Mouse (Mus musculus): ENCODE measurements around the gene Wdr5.
A peak's percentile ranks its signal among the peaks of the same experiment; 100 is the strongest.

The Wdr5 gene

DNA sequence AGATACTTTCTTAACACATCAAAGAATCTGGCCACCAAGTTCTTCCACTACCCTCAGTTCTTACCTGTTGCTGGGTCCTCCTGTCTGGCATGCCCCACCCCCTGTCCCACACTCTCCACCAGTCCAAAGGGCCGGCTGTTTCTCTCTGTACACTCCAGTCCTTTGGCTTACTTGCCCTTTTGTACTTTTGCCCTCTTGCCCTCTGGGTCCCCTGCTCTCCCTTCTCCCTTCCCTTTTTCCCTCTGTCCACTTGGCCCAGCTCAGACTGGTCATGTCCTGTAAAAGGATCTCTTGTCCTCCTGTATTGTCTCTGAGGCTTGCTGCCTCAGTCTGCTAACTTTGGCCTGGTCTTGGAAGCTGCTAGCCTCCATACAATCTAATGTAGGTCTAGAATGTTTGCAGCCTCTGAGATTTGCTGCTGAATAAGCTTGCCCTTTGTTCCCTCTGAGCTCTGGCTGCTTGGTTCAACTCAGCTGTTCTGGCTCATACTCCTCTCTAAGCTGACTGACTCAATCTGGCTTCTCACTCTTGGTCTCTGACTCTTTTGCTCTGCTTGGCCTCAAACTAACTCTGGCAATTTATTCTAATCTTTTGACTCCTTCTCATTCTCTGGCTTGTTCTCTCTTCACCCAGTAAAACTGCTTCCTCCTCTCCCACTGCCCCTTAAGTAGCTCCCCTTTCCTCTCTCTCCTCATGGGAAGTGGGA, 33.9 kb downstream of the Wdr5 start:
- no peak for DNase-seq (ENCODE audit: low read depth, low spot score)

GRCm38 (mm10) chr2:27552620-27553287, 37.8 kb downstream of the Wdr5 start:
- peak; percentile 67 for DNase-seq (ENCODE audit: low read depth, low spot score)

DNA sequence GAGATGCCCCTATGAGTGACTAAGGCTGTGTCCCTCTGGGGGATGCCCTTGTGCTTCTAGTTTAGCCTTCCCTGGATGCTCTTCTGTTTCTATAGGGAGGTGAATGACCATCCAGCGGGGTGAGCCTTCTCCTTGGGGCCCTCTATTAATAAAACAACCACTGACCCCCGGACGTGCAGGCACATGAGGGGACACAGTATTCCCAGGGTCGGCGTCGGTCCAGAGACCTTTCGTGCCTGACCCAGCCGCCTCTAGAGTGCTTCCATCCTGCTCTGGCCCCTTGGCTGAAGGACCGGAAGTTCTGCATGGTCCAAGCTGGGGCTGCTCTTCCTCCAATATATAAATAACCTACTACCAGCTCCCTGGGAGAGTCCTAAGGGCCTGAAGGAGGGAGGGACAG, 39.4 kb downstream of the Wdr5 start:
- DNase-seq (ENCODE audit: low read depth, low spot score): no peak

DNA sequence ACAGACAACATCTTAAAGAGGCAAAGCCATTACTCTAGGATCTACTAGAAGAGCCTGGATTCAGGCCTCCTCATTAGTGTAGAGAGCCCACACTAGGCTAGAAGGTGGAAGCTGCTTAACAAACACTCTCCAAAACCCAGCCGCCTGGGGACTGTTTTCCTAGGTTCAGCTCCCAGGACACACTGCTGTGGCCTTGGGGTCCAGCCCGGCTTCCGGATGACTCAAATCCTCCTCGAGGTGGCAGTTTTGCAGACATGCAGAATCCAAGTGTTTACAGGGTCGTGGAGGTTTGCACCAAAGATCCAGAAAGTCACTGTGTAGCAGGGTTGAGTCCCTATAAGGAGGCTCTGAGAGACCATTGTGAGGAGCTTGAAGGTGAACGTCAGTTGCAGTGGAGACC, 42.0 kb downstream of the Wdr5 start:
- no peak for DNase-seq (ENCODE audit: low read depth, low spot score)

- DNase-seq (ENCODE audit: low read depth, low spot score): no peak
These were observed 45.8 kb downstream of the Wdr5 start for GRCm38 (mm10) chr2:27560708-27561123.

- DNase-seq (ENCODE audit: low read depth, low spot score): no peak
These were observed 46.2 kb downstream of the Wdr5 start for GRCm38 (mm10) chr2:27561159-27561558.

DNA sequence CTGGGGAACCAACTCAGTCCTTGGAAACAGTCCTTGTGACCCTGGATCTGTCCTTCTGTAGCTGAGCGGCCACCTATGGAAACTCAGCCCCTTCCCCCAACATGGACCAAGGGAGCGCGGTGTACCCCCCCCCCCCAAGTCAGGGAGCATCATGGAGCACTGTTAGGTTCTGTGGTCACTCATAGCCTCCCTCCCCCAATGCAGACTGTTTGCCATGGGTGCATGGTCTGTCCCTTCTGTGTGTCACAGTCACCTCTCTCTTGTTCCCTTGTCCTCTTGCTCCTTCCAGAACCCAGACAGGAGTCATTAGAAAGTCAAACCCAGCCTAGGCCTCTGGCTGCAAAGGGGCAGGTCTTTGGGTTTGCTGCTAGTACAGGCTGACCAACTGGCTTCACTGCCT, 46.9 kb downstream of the Wdr5 start:
- DNase-seq (ENCODE audit: low read depth, low spot score): no peak

DNA sequence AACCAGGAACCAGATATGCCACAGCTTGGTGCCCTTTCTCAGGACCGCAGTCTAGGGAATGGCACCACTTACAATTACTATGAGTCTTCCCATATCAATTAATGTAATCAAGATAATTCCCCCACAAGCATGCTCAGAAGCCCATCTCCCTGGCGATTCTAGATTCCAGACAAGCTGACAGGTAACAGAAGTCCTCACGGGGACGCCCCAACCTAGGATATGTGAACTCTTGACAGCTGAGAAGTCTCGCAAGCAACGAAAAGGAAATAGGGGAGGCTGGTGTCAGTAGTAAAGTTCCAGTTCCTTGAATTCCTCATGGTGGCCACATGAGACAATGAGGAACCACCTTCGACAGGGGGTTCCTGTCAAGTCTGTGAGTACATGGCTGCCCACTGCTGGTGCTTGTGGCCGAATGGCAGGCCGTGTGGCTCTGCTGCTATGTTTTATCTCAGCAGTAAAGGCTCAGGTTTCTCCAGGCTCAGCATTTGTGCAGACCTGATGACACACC, 48.7 kb downstream of the Wdr5 start:
- no peak for DNase-seq (ENCODE audit: low read depth, low spot score)

DNA sequence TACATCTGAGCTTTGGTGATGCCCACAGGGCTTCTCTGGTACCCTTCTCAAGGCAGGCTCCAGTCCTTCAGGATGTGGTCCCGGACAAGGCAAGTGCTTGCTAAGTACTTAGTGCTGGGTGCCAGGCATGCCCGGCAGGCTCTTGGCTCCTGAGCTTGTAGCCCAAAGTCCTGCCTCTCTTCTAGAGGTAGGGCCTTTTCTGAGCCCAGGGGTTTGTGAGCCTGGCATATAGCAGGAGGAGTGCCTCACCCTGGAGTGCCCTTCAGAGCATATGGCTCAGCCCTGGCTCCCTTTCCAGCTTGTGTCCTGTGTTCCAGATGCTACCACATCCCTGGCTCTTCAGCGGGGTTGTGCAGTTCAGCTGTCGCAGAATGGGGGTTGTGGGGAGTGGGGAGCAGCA, 49.7 kb downstream of the Wdr5 start:
- DNase-seq (ENCODE audit: low read depth, low spot score): no peak

DNA sequence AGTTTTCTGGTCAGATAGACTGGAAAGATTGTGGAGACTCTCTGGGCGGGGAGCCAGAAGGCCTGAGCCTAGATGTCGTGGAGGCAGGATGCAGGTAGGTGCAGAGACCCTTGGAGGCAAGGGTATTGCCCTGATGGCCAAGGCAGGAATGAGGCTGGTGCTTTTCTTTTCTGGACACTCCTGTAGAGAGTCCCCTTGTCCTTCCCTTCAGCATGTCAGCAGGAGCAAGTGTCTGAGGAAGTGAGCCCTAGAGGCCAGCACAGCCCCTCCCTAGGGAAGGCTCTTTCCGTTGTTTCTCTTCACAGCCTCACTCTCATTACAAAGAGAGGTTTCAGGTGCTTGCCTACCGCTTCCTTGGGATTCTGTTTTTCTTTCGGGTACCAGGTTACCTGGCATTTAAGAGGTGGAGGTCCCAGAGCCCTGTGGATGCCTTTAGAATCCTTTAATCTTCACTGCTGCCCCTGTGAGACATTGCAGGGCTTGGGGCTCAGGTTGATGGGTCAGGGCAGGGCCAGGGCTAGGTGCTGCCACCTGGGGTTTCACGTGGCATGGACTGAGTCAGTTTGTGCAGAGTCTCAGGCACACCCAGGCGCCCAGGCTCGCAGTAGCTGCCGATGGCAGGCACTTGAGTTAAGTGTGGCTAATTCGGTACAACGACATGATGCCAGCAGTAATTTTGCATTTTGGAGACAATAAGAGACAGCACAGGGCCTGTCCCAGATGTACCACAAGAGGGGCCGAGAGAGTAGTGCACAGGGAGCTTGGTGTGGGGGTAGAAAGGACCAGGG, 50.6 kb downstream of the Wdr5 start:
- no peak for DNase-seq (ENCODE audit: low read depth, low spot score)

DNA sequence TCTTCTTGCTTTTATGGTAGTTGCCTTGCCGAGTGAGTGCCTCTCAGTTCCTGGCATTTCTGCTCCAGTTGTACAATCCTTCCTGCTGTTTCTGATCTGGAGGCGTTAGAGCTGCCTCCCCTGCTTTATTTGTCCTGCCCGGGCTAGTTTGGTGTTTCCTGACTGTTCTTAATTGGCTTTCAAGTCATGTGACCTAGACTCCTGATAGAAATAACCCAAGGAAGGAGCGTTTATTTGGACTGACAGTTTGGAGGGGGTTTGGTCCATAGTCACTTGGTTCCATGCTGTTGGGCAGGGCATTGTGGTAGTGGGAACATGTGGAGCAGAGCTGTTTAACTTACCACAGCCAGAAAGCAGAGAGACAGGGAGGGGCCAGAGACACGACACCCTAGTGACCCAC, 55.9 kb downstream of the Wdr5 start:
- DNase-seq (ENCODE audit: low read depth, low spot score): no peak

- DNase-seq (ENCODE audit: low read depth, low spot score): no peak
These were observed 57.4 kb downstream of the Wdr5 start for GRCm38 (mm10) chr2:27572261-27572793.

DNA sequence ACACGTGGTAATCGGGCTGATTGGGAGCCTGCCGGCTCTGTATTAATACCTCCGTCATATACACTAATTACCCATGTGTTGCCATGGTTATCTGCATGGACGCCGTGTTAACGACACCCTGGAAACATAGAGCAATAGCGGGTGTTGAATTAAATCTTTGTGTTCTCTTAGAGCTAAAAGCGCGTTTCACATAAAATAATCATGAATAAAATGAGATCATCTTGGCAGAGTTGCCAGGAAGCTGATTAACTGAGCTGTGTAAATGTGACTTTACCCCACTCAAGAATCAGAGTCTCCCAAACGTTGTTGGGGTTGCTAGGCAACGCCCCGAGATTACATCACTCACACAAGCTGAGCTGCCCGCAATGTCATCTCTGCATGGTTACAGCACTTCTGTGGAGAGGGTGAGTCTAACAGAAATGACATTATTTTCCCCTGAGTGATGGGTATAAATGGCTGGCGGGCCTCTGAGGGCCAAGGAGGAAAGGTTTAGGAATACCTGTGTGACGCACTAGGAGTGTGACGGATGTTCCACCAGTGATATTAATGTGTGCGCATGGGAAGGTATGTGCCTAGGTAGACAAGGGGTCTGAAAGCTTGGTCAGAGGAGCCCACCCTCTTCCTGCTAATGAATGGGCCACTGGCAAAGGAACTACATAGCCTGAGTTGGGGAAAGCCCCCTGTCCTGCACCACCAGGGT, 58.1 kb downstream of the Wdr5 start:
- DNase-seq (ENCODE audit: low read depth, low spot score): peak; percentile 44

DNA sequence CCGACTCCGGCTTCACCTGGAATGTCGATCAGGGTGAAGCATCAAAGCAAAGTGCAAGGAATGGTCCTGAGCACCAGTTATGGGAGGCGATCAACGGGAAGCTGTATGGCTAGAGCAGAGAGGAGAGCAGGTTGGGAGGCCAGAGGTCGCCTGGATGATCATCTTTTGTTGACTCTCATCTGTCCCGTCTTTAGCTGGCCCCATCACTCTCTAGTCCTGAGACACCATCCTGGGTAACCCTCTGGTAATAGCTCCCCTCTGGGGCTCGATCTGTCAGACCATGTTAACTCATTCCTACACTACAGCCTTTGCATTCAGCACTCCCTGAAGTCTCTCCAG, 58.6 kb downstream of the Wdr5 start:
- DNase-seq (ENCODE audit: low read depth, low spot score): no peak

DNA sequence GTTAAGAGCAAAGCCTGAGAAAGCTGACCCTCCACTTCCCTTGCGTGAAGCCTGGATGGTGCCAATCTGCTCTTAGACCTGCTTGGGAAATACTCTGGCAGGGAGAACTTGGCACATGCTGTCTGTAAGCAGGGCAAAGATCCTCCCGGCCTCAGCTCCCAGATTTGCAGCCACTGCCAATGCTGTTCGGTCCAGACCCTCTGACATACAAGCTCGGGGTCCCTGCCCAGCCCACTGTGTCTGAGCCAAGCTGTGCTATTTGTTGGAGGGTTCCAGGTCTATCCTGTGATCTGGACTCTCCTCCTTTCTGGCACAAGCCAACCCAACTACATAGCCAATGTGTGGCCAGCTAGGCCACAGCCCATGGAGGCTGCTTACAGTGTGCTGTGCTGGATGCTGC, 61.5 kb downstream of the Wdr5 start:
- DNase-seq (ENCODE audit: low read depth, low spot score): no peak

DNA sequence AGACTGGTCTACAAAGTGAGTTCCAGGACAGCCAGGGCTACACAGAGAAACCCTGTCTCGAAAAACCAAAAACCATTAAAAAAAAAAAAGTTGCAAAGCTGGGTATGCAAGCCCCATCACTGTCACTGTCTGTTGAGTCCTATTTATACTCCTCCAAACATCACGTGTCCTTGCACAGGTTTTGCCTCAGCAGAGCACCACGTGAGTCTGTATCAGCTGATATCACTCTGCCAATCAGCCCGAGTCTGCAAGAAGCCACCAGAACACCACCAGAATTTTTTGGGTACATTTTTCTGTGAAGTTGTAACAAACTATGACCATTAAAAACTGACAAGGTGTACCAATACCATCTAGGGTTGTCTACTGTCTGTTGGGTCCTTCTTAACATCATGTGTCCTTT, 63.6 kb downstream of the Wdr5 start:
- no peak for DNase-seq (ENCODE audit: low read depth, low spot score)

DNA sequence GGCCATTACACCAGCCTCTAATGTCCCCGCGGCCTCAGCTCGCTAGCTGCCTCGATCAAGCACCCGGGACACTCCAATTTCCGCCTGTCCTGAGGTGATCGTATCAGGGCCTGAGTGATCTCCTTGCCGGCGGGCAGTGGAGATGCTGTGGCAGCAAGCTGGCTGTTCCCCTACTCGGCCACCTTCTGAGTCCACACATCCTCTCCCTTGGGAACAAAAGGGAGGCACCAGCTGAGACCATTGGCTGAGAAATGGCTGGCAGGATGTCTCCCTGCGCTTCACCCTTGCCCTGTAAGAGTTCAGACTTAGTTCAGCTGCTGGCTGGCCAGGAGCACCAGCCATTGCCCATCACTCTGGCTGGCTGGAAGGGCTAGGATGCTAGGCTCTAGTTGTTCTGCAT, 67.2 kb downstream of the Wdr5 start:
- DNase-seq (ENCODE audit: low read depth, low spot score): no peak

- no peak for DNase-seq (ENCODE audit: low read depth, low spot score)
These were observed 68.1 kb downstream of the Wdr5 start for GRCm38 (mm10) chr2:27583019-27583418.

DNA sequence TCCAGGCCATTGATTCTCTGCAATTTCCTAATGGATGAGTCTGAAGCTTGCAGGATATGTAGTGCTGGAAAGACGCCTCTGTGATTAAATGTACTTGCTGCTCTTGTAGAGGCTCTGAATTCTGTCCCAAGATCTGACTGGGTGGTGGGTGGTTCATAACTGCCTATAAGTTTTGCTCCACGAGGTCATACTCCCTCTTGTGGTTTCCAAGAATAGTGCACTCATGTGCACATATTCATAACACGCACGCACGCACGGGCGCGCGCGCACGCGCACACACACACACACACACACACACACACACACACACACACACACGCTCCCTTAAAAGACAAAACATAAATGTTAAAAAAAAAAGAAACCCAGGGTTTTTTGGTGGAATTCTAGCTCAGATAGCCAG, 69.6 kb downstream of the Wdr5 start:
- no peak for DNase-seq (ENCODE audit: low read depth, low spot score)
